19 mouse cellular contexts compared by ENCODE assay signal in the genomic region with DNA sequence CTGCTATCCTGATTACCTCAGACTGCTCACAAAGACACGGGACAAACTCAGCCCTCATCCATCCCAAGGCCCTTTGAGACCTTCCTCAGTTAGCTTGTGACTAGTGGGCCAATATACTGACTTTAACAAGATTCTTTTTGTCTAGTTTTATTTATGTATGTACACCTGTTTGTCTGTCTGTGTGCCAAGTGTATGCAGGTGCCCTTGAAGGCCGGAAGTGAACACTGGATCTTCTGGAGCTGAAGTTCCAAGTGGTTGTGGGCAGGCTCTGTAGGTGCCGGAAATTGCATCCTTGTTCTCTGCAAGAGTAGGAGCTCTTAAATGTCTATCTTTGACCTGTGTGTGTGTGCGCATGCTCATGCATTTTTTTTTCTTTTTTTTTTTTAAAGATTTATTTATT. TPM values are rescaled to one million over a fixed set of nuclear protein-coding genes. Genes with fewer than 3 reads are reported as not detected.
"Had no signal": no experiment of that assay in that cellular context is flagged by ENCODE, and none has a peak within 500 bp of the region (broad histone marks: within the 10 kb centered on the region; RNA-seq: fewer than 3 reads in every experiment).

No protein-coding gene starts in this region.

- ATAC-seq: lung, postnatal 0 days had no signal

- H3K9ac ChIP-seq: liver, embryonic 14.5 days; lung, embryonic 15.5 days; midbrain, embryonic 12.5 days; neural tube, embryonic 12.5 days had no signal

- H3K4me3 ChIP-seq: lung, embryonic 15.5 days; megakaryocyte, embryonic 14.5 days; midbrain, embryonic 12.5 days; neural tube, embryonic 12.5 days had no signal

- H3K27me3 ChIP-seq: lung, embryonic 15.5 days; midbrain, embryonic 12.5 days; neural tube, embryonic 12.5 days had no signal

- H3K36me3 ChIP-seq: lung, embryonic 15.5 days; midbrain, embryonic 12.5 days; neural tube, embryonic 12.5 days had no signal

- H3K9me3 ChIP-seq: lung, embryonic 15.5 days; megakaryocyte, embryonic 14.5 days; midbrain, embryonic 12.5 days; neural tube, embryonic 12.5 days had no signal

- H3K4me2 ChIP-seq: lung, embryonic 15.5 days; midbrain, embryonic 12.5 days; neural tube, embryonic 12.5 days had no signal

- H3K27ac ChIP-seq: liver, embryonic 14.5 days; lung, embryonic 15.5 days; macrophage; midbrain, embryonic 12.5 days; neural tube, embryonic 12.5 days had no signal

- DNase-seq: lung, adult 2 months; lung, postnatal 14 days; lung, postnatal 36 days; midbrain, embryonic 14.5 days; right cerebral cortex, postnatal 14 days; thymus, adult 18-20 months; thymus, postnatal 14 days; thymus, postnatal 36 days had no signal

- H3K4me1 ChIP-seq: lung, embryonic 15.5 days; midbrain, embryonic 12.5 days; neural tube, embryonic 12.5 days had no signal

RNA-seq across cellular contexts. Expression of a gene that starts 1.9 kb away (rescaled TPM):
- polyA plus RNA-seq: midbrain, embryonic 12.5 days; midbrain, embryonic 14.5 days; midbrain, postnatal 0 days; neural tube, embryonic 12.5 days; neural tube, embryonic 14.5 days; stomach, embryonic 14.5 days had no signal

RNA-seq across cellular contexts. Expression of a gene that starts 16.5 kb away (rescaled TPM):
- polyA plus RNA-seq: lung, embryonic 15.5 days; macrophage; stomach, embryonic 14.5 days; stomach, embryonic 16.5 days had no signal

RNA-seq across cellular contexts. Expression of a gene that starts 44.4 kb away (rescaled TPM):
- polyA plus RNA-seq: midbrain, embryonic 12.5 days had no signal
